Mouse (Mus musculus) naive thymus-derived CD4-positive, alpha-beta T cell, adult 5 months (primary cell): ENCODE results near the gene Mob1b. TPM values are rescaled to one million over a fixed set of nuclear protein-coding genes. Genes with fewer than 3 reads are reported as not detected.

Source experiments
- polyA plus RNA-seq: library from polyadenylated mRNA; unstranded; fragments of 100-300 nt; shearing (Covaris generic); gene quantifications from one replicate; pipeline ENCODE4 v1.2.1, GENCODE M21; 2017

Gene Mob1b
- 12.8 TPM for polyA plus RNA-seq

GRCm38 (mm10) chr5:88720116-88721002 lies at the start of gene Mob1b:
Gene Mob1b, plus strand, starts transcription at chr5:88720855.

GRCm38 (mm10) chr5:88675443-88676387 lies 44.9 kb upstream of the Mob1b start, which contains the start of gene Grsf1:
Gene Grsf1, minus strand, starts transcription at chr5:88676171.

GRCm38 (mm10) chr5:88764987-88765481 lies 44.4 kb downstream of the Mob1b start, which contains the start of gene Dck:
Gene Dck, plus strand, starts transcription at chr5:88764996.

Other genes with a start within 250 kb of the Mob1b start
- not detected for gene Enam, start 232.9 kb upstream of the Mob1b start, polyA plus RNA-seq
- gene Jchain, start 193.0 kb upstream of the Mob1b start, polyA plus RNA-seq: not detected
- gene Utp3, start 166.4 kb upstream of the Mob1b start, polyA plus RNA-seq: 93.2 TPM
- 4.9 TPM for gene Rufy3, start 155.8 kb upstream of the Mob1b start, polyA plus RNA-seq
- 46.6 TPM for gene Grsf1, start 44.7 kb upstream of the Mob1b start, polyA plus RNA-seq
- gene Dck, start 44.1 kb downstream of the Mob1b start, polyA plus RNA-seq: 56.5 TPM
- 0.70 TPM for gene Slc4a4, start 166.0 kb downstream of the Mob1b start, polyA plus RNA-seq